Mouse (Mus musculus) cerebellum, adult 9-11 months (tissue): ENCODE results near the gene Hdac9.
A peak's percentile ranks its signal among the peaks of the same experiment; 100 is the strongest.

Experiments
- DNase-seq: peaks from one replicate; pipeline ENCODE4 v3.0.0; 2022

The Hdac9 gene

DNA sequence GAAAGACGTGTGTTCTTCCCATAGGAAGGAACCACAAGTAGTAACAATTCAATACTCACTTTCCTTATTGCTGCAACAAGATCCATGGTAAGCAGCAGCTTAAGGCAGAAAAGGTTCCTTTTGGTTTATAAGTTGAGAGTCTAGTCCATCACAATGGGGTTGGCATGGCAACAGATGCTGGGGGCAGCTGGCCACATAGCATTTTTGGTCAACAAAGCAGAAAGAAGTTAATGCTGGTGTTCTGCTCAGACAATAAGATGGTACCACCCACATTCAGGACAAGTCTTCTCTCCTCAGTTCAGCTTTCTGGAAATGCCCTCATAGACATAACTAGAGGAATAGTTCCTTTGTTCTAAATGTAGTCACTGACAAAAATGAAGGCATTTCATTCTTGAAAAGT lies at the start of gene Hdac9:
Gene Hdac9, minus strand, starts transcription at position 101 of the 400 bp plus-strand sequence.
- DNase-seq: no peak

DNA sequence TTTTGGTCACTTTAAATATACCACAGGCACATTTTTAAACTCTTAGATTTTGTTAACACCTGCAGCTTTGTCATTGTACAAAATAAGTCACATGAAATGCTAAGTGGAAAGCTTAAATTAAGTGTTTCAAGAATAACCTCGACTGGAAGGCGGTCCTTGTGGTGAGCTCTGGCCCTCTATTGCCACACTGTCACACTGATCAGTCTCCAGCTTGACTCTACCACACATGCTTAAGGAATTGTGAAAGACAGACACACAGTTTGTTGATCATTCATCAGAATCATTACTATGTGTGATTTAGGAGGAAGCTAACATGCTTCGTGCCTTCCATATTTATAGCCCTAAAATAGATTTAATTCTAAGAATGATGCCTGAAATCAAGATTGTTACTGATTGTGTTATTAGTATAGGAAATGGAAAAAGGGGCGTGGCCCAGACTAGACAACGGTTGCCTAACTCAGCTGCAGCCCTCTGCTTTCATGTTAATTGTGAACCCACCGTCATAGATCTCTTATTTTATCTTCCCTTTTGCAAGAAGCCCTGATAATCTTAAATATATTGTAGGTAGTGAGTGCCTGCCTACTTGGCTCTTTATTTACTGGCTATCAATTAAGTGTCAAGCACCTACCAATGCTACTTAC lies 32.3 kb upstream of the Hdac9 start:
- DNase-seq: no peak

DNA sequence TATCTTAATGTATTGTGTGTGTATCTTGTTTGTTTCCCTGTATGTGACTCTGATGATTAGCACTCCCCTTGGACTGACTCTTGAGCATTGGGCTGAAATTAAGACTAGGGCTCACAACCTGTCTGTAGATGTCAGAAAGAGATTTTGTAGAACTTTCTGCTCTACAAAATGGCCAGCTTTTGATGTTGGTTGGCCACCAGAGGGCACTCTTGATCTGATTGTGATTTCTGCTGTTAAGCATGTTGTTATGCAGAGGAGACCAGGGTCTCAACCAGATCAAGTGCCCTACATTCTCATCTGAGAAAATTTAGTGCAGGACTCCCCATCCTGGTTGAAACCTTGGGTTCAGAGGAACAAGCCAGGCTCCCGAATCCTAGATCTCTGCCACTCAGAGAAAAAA lies 21.0 kb upstream of the Hdac9 start:
- DNase-seq: no peak

DNA sequence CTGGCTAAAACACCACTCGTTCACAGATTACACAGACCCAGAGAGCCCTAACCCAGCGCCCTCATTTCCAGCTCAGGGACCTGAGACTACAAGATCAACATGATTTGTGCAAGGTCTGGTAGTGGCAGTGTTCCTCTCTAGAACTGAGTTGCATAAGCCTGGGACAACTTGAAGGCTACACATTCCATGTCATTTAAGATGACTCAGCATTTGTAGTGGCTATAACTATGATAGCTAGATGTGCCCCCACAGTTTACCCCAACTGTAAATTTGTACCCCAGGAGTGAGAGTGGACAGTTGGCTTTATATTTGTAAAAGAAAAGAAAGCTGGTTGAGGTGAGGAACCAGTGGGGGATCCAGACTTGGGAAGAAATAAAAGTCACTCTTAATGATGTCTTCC lies 8.9 kb downstream of the Hdac9 start:
- DNase-seq: peak; percentile 8

DNA sequence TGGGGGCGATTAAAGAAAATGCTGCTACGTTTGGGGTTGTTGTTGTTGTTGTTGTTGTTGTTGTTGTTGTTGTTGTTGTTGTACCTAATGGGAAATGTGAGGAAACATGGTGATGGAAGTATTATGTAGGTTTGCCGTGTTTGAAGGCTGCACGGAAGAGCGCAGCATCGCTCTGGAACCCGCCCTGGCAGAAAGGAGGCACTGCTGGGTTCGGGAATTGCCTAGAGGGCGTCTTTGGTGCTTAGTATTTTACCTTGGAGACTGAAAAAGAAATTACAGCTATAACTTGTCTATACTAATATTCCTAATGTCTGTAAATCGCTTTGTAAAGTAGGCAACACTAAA lies 9.4 kb downstream of the Hdac9 start:
- DNase-seq: peak; percentile 45

DNA sequence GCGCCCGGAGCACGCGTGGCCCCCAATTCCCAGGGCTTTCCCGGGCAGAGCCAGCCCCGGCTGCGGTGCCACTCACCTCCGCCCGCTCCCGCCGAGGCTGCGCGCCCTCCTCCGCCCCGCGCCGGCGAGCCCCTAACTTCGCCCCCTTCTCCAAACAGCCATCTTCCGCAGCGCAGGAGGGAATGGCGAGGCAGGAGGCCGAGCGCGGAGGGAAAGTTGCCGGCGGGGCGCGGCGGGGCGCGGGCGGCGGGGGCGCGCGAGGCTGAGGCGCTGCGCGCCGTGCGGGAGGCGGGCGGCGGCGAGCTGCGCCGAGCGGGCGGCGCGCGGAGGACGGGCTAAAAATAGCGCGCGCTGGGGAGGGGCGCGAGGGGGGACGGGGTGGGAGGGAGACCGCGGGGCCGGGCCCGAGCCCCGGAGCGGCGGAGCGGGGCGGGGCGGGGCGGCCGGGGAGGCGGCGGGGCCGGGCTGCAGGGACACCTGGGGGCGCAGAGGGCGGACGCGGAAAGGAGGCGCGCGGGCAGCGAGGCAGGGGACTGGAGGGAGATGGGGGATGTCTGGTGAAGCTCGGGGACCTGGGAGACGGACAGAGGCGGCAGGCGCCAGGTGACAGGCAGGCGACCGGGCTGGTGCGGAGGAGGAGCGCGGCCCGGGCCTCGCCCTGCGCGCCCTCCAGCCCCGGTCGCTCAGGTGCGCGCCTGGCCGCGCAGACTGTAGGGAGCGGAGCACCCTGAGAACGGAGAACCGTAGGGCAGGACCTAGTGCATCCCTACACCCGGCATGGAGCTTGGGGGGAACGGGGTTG lies 10.0 kb downstream of the Hdac9 start:
- DNase-seq: peak; percentile 70

DNA sequence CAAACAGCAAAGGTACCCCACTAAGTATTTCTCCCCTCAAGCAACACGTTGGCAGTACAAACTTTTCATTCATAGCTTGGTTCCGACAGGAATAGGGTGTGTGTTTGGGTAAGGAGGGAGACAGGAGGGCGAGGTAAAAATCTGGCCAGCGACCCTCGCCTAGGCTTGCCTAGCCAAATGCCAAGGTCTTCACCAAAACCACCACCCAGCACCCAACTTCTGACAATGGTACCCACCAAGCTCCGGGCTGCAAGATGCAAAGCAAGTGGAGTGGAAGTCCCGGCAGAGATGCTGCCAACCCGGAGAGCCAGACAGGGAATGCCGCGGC lies 10.6 kb downstream of the Hdac9 start:
- no peak for DNase-seq

DNA sequence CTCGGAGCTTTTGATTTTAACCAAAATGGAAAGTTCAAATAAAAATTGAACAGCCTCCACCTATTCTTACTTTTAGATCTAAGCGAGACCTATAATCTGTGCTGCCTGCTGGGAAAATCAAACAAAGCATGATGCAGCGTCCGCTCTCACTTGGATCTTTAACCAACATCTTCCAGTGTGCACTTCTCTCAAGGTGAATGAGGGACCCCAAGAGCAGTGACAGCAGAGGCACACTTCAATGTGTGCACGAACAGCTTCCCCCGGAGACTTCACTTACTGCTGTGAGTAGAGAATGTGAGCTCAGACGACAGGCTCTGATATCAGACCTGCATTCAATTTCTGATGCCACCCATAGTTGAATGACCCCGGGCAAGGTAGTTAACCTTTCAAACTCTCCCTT lies 16.7 kb downstream of the Hdac9 start:
- DNase-seq: no peak

DNA sequence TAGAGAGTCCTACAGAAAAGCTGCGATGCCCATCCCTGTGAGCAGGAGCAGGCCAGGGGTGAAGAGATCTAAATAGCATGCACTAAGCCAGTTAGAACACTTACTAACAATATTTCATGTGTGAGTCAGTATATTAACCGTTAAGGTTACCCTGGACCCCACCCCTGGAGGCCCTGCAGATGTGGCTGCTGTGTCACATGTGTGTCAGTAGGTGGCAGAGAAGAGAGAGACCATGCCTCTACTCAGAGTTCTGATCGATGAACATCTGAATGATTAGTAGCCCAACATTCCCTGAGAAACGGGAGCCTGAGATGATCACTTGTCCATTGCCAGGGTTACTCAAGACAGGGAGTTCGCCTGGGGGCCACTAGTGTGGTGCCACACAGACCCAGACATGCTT lies 22.0 kb downstream of the Hdac9 start:
- DNase-seq: no peak

DNA sequence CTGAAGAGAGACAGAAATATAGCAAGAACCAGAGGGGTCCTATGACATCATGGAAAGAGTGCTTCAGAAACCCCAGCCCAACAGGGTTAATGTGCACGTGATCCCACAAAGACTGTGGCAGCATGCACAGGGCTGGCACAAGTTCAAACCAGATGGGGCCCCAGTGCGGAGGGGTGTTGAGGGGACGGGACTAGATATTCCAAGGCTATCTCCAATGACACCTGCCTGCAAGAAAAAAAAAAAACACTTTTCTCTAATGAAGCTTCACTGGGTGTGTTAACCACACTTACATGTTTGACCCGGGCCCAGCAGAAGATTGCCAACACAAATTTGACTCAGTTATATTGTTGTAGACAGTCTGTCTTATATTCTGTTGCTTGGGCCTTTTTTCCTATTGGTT lies 28.2 kb downstream of the Hdac9 start:
- no peak for DNase-seq

DNA sequence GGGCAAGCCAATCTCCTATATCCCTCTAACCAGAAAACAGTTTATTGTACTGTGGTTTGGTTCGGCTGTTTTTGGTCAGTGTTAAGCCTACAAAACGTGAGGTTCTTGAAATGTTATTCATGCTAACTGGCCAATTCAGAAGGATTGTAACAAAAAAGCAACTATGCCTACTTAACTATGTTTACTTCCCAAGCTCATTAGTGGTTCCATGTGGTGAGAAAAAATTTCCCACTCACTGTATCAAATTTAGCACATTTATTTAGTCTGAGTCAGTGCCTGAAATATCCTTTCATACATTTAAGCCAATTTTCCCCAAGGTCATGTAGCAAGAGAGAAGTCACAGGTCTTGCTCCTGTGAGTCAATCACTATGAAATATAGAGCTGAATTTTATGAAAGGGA lies 42.0 kb downstream of the Hdac9 start:
- DNase-seq: no peak

DNA sequence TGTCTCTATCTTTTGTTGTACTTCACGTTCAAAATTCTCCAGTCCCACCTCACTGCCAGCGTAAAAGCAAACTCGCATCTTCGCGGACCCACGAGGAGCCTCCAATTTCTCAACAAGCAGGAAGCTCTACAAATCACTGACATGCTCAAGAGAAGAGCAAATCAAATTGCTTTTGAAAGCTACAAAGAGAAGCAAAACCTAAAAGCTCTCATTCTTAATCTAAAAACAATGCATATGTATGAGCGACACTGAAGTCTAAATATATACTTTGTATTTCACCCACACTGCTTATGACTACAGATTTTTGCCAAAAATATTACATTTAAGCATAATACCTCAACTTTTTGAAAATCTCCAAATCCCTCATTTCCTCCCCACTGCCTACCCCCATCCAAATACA lies 45.9 kb downstream of the Hdac9 start:
- no peak for DNase-seq

DNA sequence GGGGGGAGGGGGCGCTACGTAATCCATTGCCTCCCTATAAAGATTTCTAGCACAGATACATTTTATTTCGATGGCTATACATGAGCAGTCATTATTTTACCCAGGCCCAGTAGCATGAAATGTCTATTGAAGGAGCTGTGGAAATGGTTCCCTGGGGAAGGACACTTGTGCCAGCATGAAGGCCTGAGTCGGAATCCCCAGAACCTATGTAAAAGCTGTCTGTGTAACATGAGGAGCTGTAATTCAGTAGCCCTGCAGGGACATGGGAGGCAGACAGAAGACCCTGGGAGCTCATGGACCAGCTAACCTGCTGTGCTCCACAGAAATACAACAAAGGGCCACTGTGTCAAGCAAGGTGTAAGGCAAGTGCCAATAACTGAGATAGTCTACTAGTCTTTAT lies 75.7 kb downstream of the Hdac9 start:
- DNase-seq: no peak

DNA sequence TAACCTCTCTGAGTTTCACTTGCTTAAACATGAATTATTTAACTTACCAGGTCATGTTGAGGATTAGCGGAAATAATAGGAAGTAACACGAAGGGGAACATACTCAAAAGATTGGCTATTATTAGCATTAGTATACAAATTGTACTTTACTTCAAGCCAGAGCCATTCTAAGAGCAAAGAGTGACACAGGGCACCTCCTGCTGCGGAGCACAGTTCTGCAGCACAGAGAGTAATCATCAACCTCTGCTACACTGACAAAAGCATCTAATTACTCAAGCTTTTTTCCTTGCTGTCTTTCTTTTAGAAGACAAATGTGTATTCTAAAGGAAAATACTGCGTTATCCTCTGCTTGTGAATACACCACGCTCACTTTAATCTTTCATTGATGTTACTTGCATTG lies 79.6 kb downstream of the Hdac9 start:
- no peak for DNase-seq

DNA sequence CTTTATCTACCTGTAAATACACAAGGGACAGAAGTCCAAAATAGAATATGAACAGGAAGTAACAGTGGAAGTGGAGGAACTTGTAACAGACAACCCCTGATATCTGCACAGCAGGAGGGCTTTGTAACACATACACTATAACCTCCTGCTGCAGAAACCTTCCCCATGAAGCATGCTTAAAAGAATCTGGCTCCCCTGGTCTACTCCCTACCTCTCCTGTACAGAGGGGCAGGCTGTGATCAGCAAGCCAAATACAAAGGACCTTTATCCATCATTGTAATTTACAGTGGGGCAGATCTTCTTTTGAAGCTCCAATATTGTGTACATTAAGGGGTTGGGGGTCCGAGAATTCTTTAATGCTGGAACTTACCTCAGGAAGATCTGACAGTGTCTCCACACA lies 80.0 kb downstream of the Hdac9 start:
- DNase-seq: no peak

DNA sequence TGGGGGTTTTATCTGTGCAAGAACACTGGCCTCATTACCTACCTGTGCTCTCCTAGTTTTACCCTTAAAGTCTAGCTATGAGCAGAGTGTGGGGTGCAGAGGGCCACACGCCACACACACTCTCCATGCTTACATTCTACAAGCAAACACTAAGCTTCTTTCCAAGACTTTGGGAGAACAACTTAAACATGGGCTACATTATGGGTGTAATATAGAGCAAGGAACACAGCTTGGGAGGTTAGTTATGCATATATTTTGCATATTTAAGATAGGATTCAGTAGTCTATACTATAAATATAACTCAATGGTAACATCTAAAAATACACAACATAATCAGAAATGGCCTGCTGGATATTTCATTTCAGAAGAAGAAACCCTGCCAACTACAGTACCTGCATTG lies 80.8 kb downstream of the Hdac9 start:
- DNase-seq: no peak

DNA sequence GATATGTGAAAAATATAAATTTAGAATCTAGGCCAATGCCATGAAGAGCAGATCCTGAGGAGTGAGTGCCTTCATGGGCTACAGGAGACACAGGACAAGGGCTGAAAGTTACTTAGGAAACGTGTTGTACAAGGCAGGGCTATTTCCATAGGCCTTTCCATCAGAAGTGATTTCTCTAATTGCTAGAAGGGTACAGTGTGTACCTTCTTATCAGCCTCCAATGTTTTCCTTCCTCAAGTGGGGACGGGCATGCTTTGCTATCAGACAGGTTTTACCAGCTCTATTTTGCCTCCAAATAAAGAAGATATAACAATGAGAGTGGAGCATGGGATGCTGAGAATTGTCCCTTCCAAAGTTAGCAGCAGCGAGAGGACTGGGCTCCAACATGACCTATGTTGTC lies 81.4 kb downstream of the Hdac9 start:
- DNase-seq: no peak

DNA sequence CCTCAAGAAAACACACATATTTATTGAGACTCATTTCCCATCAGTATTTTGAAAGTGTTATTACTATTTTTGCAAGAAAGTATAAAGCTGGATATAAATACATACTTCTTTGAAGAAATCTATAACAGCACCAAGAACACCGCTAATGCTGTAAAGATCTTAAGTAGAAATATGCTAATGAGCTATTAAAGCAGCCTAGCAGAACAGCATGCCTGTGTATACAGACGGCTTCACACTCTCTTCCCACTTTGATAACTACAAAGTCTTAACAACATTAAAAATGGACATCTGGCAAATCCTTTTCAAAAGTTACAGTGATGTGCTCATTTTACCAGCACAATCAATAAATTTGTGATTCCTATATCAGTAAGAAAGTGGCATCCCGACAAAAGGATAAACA lies 88.2 kb downstream of the Hdac9 start:
- no peak for DNase-seq

DNA sequence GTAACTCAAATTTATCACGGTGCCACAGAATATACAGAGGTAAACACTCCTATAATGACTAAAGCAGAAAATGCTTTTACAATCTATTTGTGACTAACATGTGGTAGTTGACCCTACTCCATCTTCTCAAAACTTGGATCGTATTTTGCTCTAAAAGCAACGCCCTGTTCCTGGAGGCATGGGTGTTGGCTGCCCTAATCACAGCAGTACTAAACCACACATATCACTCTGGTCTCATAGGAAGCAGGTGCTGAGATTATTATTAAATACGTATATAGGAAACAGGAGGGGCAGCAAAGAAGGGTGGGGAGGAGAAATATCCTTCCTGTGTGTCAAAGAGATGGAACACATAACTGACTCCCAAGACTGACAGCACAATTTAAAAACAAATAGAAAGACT lies 90.0 kb downstream of the Hdac9 start:
- DNase-seq: no peak

DNA sequence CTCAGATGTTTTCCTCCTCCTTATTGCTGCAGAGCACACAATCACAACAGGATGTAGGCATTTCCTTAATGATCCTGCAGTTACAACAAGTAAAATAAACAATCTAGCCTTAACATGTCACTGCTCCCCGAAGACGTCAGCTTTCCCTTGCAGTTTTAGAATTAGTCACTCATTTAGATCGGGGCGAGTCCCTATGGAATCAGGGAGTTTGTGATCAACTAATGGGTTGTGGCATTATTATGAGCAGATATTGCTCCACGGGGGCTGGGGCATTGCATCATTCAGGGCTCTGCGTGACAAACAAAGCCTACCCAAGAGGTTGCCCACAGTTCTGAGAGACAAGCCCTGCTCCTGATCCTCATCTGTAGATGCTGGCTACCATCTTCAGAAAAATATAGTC lies 96.7 kb downstream of the Hdac9 start:
- DNase-seq: no peak

DNA sequence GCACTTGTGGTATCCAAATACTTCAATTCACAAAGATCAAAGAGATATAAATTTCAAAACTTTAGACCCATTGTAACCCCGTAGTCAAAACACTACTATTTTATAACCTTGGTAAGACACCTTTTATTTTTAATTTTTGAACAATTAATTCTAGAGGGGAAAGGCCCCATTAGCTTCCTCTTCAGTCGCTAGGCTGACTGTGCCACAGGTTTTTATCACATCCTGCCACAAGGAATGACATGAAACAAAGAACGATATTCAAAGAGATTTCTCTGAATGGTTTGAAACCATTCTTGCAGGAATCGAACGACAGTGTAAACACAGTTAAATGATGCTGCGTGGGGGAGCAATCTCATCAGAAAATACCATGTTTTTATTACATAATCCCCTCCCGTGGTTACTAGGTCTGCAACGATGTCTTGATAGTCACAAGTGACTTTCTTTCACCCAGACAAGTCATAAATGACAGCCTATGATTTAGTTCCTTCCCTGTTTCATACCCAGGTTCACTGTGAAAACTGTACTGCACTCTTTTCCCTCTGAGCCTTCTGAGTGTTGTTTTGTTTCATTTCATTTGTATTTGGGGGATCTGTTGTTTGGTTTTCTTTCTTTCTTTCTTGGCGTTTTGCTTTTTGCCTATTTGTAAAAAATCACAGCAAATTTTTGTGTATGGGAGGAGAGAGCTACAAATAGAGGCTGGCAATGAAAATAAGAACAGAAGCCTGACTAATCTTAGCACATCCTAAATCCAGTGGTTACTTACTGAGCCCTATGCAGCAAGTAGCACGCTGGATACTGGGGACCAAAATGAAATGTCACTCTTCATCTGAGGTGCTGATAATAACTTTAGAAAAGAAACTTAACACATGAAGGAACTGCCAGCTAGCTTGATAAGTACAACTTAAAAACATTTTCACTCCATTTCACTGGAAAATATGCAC lies 105.0 kb downstream of the Hdac9 start:
- no peak for DNase-seq

DNA sequence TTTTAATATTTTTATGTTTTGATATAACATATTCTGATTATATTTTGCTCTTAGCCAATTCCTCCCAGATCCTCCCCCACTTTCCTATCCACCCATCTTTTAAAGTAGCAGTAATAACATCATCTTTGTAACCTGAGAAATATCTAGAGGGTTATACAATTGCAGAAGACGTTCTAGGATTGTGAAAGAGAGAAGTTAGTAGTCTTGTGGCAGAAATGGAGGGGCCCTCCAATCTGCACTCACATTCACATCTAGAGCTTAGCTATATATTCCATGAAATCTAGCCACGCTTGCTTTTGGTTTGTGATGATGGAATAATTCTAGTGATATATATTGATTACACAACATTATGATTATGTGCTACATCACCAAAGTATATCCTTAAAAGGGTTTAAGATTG lies 106.7 kb downstream of the Hdac9 start:
- DNase-seq: no peak

DNA sequence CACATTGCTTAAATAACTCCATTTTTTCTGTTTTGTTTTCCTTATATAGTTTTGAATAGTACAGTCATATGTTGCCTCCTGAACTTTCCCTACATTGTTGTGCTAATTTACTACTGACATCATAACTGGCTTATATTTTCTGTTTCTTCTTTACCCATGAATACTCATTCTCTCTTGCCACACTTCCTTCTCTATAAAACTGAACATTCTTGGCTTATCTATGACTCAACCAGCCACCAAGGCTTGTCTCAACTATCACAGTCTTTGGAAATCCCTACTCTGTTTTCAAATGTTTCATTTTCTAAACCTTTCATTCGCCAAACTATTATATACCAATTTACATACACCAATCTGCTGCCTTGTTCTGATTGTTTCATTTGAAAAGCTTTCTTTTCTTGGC lies 108.7 kb downstream of the Hdac9 start:
- no peak for DNase-seq

DNA sequence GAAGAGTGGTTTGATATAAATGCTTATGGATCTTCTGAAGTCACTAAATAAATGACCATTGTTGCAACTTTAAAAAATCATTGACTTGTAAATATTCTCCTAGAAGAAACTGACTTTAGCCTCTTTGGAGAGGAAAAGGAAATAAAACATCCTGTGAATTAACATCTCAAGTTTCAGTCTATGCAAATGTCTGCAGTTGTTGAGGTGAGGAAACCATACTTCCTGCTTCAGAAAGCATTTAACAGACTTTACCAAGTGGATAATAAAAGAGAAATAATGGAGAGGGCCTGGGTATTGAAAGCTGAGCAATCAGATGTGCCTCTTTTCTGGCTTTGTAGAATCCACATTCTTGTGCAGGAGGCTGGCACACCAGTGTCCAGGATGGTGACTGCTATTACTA lies 110.4 kb downstream of the Hdac9 start:
- no peak for DNase-seq
